Mouse (Mus musculus) kidney, adult 18-20 months (tissue): ENCODE measurements around the gene Gramd4.
"Not testable (repeated sequence)": the region's sequence is repeated elsewhere in the genome, so short reads cannot be mapped to it uniquely, and the experiment has no call there.

Source experiments
- DNase-seq: peaks from one replicate; pipeline ENCODE4 v3.0.0; 2021

Gene Gramd4

GRCm38 (mm10) chr15:86167787-86168504 lies 110.5 kb downstream of the Gramd4 start:
- DNase-seq: no peak

GRCm38 (mm10) chr15:86168505-86168867 lies 111.0 kb downstream of the Gramd4 start:
- DNase-seq: peak; percentile 41

GRCm38 (mm10) chr15:86168941-86169816 lies 111.7 kb downstream of the Gramd4 start:
- no peak for DNase-seq

- no peak for DNase-seq
Measured at GRCm38 (mm10) chr15:86169817-86170110, 112.3 kb downstream of the Gramd4 start.

- no peak for DNase-seq
Measured at GRCm38 (mm10) chr15:86171316-86171715, 113.8 kb downstream of the Gramd4 start.

GRCm38 (mm10) chr15:86172124-86172523 lies 114.6 kb downstream of the Gramd4 start:
- no peak for DNase-seq

GRCm38 (mm10) chr15:86172526-86172925 lies 115.0 kb downstream of the Gramd4 start:
- DNase-seq: no peak

GRCm38 (mm10) chr15:86173136-86173985 lies 115.9 kb downstream of the Gramd4 start:
- peak; percentile 43 for DNase-seq

- DNase-seq: no peak
Measured at GRCm38 (mm10) chr15:86175253-86176050, 118.0 kb downstream of the Gramd4 start.

- DNase-seq: no peak
Measured at GRCm38 (mm10) chr15:86176166-86176565, 118.7 kb downstream of the Gramd4 start.

- DNase-seq: no peak
Measured at GRCm38 (mm10) chr15:86176771-86177702, 119.5 kb downstream of the Gramd4 start.

GRCm38 (mm10) chr15:86177703-86178251 lies 120.3 kb downstream of the Gramd4 start:
- DNase-seq: not testable (repeated sequence)

GRCm38 (mm10) chr15:86178594-86178993 lies 121.1 kb downstream of the Gramd4 start:
- no peak for DNase-seq

GRCm38 (mm10) chr15:86180427-86180826 lies 122.9 kb downstream of the Gramd4 start:
- no peak for DNase-seq

- not testable (repeated sequence) for DNase-seq
Measured at GRCm38 (mm10) chr15:86181321-86181720, 123.8 kb downstream of the Gramd4 start.

GRCm38 (mm10) chr15:86181941-86182439 lies 124.5 kb downstream of the Gramd4 start:
- DNase-seq: no peak

GRCm38 (mm10) chr15:86182646-86183045 lies 125.2 kb downstream of the Gramd4 start:
- DNase-seq: peak; percentile 47

- no peak for DNase-seq
Measured at GRCm38 (mm10) chr15:86183484-86183883, 126.0 kb downstream of the Gramd4 start.

- no peak for DNase-seq
Measured at GRCm38 (mm10) chr15:86184071-86184470, 126.6 kb downstream of the Gramd4 start.

- peak; percentile 62 for DNase-seq
Measured at GRCm38 (mm10) chr15:86184851-86185688, 127.6 kb downstream of the Gramd4 start.
